Mouse (Mus musculus): ENCODE data around the gene Slc2a9.
A peak's percentile ranks its signal among the peaks of the same experiment; 100 is the strongest.

The Slc2a9 gene

GRCm38 (mm10) chr5:38379970-38380369 is 123.0 kb downstream of the Slc2a9 start:
- no peak for DNase-seq (ENCODE audit: low spot score in 2 of 2)

DNA sequence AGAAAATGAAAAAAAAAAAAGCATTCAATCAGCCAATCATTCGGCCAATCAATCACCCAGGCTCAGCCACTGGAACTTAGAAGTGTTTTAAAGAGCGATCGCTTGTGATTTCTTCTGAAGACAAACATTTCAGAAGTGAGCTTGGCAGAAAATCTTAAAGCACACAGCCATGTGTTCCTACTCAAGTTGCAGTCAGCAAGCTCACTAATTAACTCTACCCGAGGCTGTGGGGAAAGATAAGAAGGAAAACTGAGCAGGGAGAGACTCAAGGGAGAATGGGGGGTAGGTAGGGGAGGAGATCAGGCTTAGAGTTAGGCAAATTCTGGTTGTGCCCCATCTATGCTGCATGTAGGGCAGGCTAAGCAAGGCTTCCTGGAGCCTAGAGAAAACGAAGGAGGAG is 130.6 kb downstream of the Slc2a9 start:
- no peak for DNase-seq (ENCODE audit: low spot score in 2 of 2)

DNA sequence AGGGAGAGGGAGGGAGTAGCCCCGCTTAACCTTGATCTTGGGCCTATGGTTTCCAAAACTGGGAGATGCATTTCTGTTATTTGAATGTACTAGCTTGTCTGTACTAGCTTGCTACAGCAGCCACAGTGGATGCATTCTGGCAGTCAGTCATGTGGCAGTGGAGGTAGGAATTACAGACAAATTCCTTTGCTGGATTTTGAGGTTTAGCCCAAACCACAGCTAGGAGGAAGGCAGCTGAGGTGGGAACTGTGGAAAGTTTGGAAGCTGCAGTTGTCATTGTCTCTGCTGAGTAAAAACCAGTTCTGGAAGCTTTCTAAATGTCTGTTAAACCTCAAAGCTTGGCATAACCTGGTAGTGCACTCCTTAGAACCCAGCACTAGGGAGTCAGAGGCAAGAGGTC is 131.6 kb downstream of the Slc2a9 start:
- DNase-seq (ENCODE audit: low spot score in 2 of 2): no peak

- DNase-seq (ENCODE audit: low spot score in 2 of 2): peak in 1 of 2 experiments; percentile 51
Measured at GRCm38 (mm10) chr5:38366650-38367470, 136.1 kb downstream of the Slc2a9 start.

- no peak for DNase-seq (ENCODE audit: low spot score in 2 of 2)
Measured at GRCm38 (mm10) chr5:38365521-38365920, 137.4 kb downstream of the Slc2a9 start.

- DNase-seq (ENCODE audit: low spot score in 2 of 2): no peak
Measured at GRCm38 (mm10) chr5:38364396-38364795, 138.5 kb downstream of the Slc2a9 start.

DNA sequence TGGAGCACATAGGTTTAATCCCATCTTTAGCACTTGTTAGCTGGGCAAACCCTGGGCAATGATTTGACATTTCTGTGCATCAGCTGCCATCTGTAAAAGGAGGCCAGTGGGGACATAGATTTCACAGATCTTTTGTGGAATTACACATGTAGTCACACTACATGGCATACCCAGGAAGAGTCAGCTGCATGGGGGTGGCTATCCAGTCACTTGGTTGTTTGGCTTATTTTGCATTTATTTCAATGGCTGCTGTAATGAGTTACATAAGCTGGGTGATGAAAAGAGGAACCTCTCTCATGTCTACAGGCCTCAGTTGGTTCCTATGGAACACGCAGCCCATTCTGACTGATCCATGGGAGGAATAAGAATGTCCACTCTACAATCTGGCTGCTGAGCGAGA is 143.2 kb downstream of the Slc2a9 start:
- no peak for DNase-seq (ENCODE audit: low spot score in 2 of 2)

DNA sequence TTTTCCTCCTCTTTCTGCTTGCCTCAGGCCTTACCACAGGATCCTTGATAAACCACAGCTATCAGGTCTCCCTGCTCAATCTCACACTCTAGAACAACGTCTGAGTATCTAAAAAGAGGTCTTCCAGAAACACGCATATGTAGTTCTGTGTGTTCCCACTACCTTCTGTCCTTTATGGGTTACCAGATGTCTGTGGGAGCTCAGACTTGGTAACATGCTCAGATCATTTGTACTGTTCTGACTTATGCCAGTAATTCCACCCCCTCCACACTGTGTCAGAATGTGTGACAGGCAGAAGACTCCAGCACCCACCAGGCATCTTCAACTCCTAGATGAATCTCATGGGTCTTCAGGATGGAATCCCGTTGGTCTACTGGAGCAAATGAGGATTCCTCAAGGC is 146.0 kb downstream of the Slc2a9 start:
- DNase-seq (ENCODE audit: low spot score in 2 of 2): no peak

- DNase-seq (ENCODE audit: low spot score in 2 of 2): no peak
Measured at GRCm38 (mm10) chr5:38350351-38350929, 152.5 kb downstream of the Slc2a9 start.

GRCm38 (mm10) chr5:38346646-38347432 is 156.1 kb downstream of the Slc2a9 start:
- DNase-seq (ENCODE audit: low spot score in 2 of 2): no peak

DNA sequence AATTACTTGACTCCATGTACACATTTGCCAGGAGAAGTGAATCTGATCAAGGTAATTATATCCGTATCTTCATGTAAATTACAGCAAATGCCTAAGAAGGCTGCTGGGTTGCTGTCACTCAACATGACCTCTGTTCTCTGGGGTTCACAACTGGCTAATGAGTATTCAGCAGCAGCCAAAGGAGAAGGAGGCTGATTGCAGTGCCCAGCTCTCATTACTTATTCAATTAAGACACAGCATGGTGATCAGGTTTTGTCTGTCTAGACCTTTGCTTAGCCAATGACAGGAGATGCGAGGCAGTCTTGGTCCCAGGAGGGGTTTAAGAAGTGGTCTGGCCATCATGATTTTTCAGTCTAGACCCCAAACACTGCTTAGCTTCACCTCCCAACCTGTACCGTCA is 159.8 kb downstream of the Slc2a9 start:
- DNase-seq (ENCODE audit: low spot score in 2 of 2): no peak

- DNase-seq (ENCODE audit: low spot score in 2 of 2): no peak
Measured at GRCm38 (mm10) chr5:38334582-38334981, 168.4 kb downstream of the Slc2a9 start.

DNA sequence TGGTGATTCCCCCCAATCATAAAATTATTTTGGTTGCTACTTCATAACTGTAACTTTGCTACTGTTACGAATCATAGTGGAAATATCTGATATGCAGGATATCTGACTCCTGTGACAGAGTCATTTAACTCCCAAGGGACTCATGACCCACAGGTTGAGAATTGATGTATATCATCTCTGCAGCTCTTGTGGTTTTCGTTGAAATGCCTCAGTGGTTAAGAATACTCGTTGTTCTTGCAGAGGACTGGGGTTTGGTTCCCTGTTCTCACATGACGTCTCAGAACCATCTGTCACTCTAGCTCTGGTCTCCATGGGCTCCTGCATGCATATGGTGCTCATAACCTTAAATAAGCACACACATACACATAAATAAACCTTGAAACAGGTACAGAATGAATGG is 169.6 kb downstream of the Slc2a9 start:
- no peak for DNase-seq (ENCODE audit: low spot score in 2 of 2)

DNA sequence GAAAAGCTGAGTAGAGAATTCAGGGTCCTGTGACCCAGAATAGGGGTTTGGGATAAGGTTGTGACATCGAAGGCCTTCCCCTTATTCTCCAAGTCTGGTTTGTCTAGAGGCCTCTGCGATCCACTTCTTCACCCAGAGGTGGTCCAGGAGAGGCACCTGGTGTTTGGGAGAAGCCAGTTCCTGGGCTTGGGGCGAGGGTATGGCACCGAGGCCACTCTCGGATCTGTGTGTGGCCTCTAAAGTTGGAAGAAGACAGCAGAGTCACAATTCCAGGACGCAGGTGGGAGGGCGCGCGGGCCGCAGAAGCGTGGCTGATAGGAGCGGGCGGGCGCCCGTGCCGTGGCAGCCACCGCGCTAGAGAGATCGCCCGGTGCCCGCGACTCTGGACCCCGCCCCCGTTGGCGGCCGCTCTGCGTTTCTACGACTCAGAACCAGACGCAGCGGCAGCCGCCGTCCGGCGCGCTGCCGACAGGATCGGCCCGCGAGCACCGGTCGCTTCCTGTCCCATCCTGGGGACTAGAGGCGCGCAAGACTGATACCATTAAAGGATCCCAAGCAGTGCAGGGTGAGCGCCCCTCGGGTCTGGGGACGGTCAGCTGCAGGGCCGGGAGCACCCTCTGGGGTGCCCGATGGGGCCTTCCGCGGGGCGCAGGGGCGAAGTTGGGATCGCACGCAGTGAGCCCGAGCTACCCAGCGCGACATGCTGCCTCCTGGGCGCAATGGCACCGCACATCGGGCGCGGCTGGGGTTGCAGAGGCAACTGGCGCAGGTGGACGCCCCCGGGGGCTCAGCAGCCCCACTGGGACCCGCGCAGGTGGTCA is 183.8 kb downstream of the Slc2a9 start, which contains the start of gene Drd5:
Gene Drd5, plus strand, starts transcription at position 402 of the 821 bp plus-strand sequence.
- DNase-seq (ENCODE audit: low spot score in 2 of 2): no peak

DNA sequence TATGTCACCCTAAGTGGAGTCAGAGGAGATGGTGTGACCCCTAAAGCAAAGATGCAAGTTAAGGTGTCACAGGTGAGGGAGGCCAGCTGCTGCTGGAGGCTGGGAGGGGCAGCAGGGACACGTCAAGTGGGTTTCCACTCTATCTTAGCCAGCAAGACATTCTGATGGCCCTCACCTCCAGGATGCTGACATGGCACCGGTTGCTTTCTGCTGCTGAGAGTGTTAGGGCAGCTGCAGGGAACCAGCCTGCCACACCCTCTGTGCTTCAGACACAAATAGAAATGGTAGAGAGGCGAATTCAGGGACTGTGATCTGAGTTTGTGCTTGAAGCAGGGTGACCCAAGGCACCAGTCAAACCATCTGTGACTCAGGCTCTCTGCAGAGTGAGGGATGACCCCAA is 193.1 kb downstream of the Slc2a9 start:
- DNase-seq (ENCODE audit: low spot score in 2 of 2): no peak

GRCm38 (mm10) chr5:38308873-38309272 is 194.1 kb downstream of the Slc2a9 start:
- no peak for DNase-seq (ENCODE audit: low spot score in 2 of 2)

GRCm38 (mm10) chr5:38307255-38308101 is 195.5 kb downstream of the Slc2a9 start:
- peak; percentile 74 to 88 for DNase-seq (ENCODE audit: low spot score in 2 of 2)

- no peak for DNase-seq (ENCODE audit: low spot score in 2 of 2)
Measured at GRCm38 (mm10) chr5:38305241-38305640, 197.7 kb downstream of the Slc2a9 start.

GRCm38 (mm10) chr5:38302651-38303050 is 200.3 kb downstream of the Slc2a9 start:
- DNase-seq (ENCODE audit: low spot score in 2 of 2): no peak

GRCm38 (mm10) chr5:38301761-38302411 is 201.1 kb downstream of the Slc2a9 start:
- no peak for DNase-seq (ENCODE audit: low spot score in 2 of 2)

Measured in urinary bladder, postnatal 4 days (tissue).